Mouse (Mus musculus): ENCODE measurements at regions not wholly inside any gene's neighbourhood (a gene's known extent, or its start where the extent isn't known, plus 50 kb on each side); places are given as distances from the start of the nearest gene placed in this dataset.

- TF ChIP-seq GATA1 (IDR thresholded peaks at IDR 0.05; ENCODE audit: low read length) = no peak
Measured at GRCm38 (mm10) chr13:97634041-97634788, 126.2 kb downstream of the Gm10260 start.

- no peak for TF ChIP-seq GATA1 (IDR thresholded peaks at IDR 0.05; ENCODE audit: low read length)
Measured at GRCm38 (mm10) chr13:97633551-97633950, 126.9 kb downstream of the Gm10260 start.

GRCm38 (mm10) chr13:97631872-97632402 is 128.5 kb downstream of the Gm10260 start:
- TF ChIP-seq GATA1 (IDR thresholded peaks at IDR 0.05; ENCODE audit: low read length) = no peak

- no peak for TF ChIP-seq GATA1 (IDR thresholded peaks at IDR 0.05; ENCODE audit: low read length)
Measured at GRCm38 (mm10) chr13:97630921-97631320, 129.5 kb downstream of the Gm10260 start.

- TF ChIP-seq GATA1 (IDR thresholded peaks at IDR 0.05; ENCODE audit: low read length) = no peak
Measured at GRCm38 (mm10) chr13:97628608-97629007, 131.8 kb downstream of the Gm10260 start.

GRCm38 (mm10) chr13:97627247-97627646 is 133.2 kb downstream of the Gm10260 start:
- TF ChIP-seq GATA1 (IDR thresholded peaks at IDR 0.05; ENCODE audit: low read length) = no peak

GRCm38 (mm10) chr13:97626786-97627185 is 133.6 kb downstream of the Gm10260 start:
- no peak for TF ChIP-seq GATA1 (IDR thresholded peaks at IDR 0.05; ENCODE audit: low read length)

- no peak for TF ChIP-seq GATA1 (IDR thresholded peaks at IDR 0.05; ENCODE audit: low read length)
Measured at GRCm38 (mm10) chr13:97626116-97626515, 134.3 kb downstream of the Gm10260 start.

GRCm38 (mm10) chr13:97625391-97625790 is 135.0 kb downstream of the Gm10260 start:
- no peak for TF ChIP-seq GATA1 (IDR thresholded peaks at IDR 0.05; ENCODE audit: low read length)

GRCm38 (mm10) chr13:97618190-97618586 is 142.2 kb downstream of the Gm10260 start:
- TF ChIP-seq GATA1 (IDR thresholded peaks at IDR 0.05; ENCODE audit: low read length) = no peak

GRCm38 (mm10) chr13:97617511-97618189 is 142.8 kb downstream of the Gm10260 start:
- no peak for TF ChIP-seq GATA1 (IDR thresholded peaks at IDR 0.05; ENCODE audit: low read length)

GRCm38 (mm10) chr13:97616919-97617318 is 143.5 kb downstream of the Gm10260 start:
- TF ChIP-seq GATA1 (IDR thresholded peaks at IDR 0.05; ENCODE audit: low read length) = no peak

- no peak for TF ChIP-seq GATA1 (IDR thresholded peaks at IDR 0.05; ENCODE audit: low read length)
Measured at GRCm38 (mm10) chr13:97607221-97607723, 153.2 kb downstream of the Gm10260 start.

- no peak for TF ChIP-seq GATA1 (IDR thresholded peaks at IDR 0.05; ENCODE audit: low read length)
Measured at GRCm38 (mm10) chr13:97604451-97604850, 156.0 kb downstream of the Gm10260 start.

GRCm38 (mm10) chr13:97601135-97601730 is 159.2 kb downstream of the Gm10260 start:
- TF ChIP-seq GATA1 (IDR thresholded peaks at IDR 0.05; ENCODE audit: low read length) = no peak

- no peak for TF ChIP-seq GATA1 (IDR thresholded peaks at IDR 0.05; ENCODE audit: low read length)
Measured at GRCm38 (mm10) chr13:97600136-97600535, 160.3 kb downstream of the Gm10260 start.
